Mouse (Mus musculus): ENCODE measurements around the gene Crebl2.

DNA sequence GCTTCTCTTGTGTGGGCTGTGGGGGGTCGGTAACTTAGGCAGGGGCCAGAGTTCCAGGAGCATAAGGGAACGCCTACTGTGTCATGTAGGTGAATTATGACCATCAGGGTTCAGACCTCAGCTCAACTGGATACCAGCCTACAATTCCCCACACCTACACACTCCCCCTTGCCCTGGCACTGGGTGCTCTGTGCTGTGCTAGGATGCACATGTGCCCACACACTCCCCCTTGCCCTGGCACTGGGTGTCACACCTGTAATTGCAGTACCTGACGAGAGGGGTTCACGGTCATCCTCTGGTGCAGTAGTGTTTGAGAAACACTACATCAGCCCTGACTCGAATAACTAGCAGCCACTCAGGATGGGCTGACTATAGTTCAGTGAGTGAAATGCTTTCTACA, 24.8 kb downstream of the Crebl2 start:
- TF ChIP-seq CTCF (IDR thresholded peaks at IDR 0.05; ENCODE audit: extremely low read depth, insufficient read depth, insufficient read length, insufficient replicate concordance), result no peak
- no peak for TF ChIP-seq POLR2A (IDR thresholded peaks at IDR 0.05; ENCODE audit: low read depth, low read length)

Data from spleen, adult 2 months (tissue).